Mouse (Mus musculus) liver, embryonic 14.5 days (tissue): ENCODE data around the gene Rnf19b.

Source experiments
- CTCF ChIP-seq: IDR thresholded peaks from 2 replicates; pipeline ENCODE4 v1.5.1; 2016; ENCODE audit warnings: antibody characterized with exemption, low read depth, control low read depth
- EP300 ChIP-seq: IDR thresholded peaks from 2 replicates; pipeline ENCODE4 v1.6.1; 2016; ENCODE audit warnings: antibody characterized with exemption, low read depth

- TF ChIP-seq CTCF: peak; percentile 94
- no peak for TF ChIP-seq EP300
Observed at GRCm38 (mm10) chr4:129134799-129135585, 76.9 kb downstream of the Rnf19b start.
